Mouse (Mus musculus) CH12.LX (cell line): Measurements from ENCODE around the gene 4930442H23Rik. TPM values are rescaled to one million over a fixed set of nuclear protein-coding genes. Genes with fewer than 3 reads are reported as not detected.

Experiments
- MAFK ChIP-seq: IDR thresholded peaks from 2 replicates; pipeline ENCODE4 v1.6.1; 2011; ENCODE audit warnings: low read length, improper control_type of control experiment; ENCODE audit not compliant: insufficient replicate concordance
- NELFE ChIP-seq: IDR thresholded peaks from 2 replicates; pipeline ENCODE4 v1.6.1; 2011; ENCODE audit warnings: low read depth, low read length, improper control_type of control experiment
- NRF1 ChIP-seq: IDR thresholded peaks from 2 replicates; pipeline ENCODE4 v1.6.1; 2014; ENCODE audit warnings: low read depth, mild to moderate bottlenecking, inconsistent platforms, low read length, improper control_type of control experiment, moderate library complexity
- PAX5 ChIP-seq: IDR thresholded peaks from 2 replicates; pipeline ENCODE4 v1.6.1; 2012; ENCODE audit warnings: low read length, inconsistent platforms, mixed read lengths
- RAD21 ChIP-seq: IDR thresholded peaks from 2 replicates; pipeline ENCODE4 v1.6.1; 2011; ENCODE audit warnings: low read depth, mild to moderate bottlenecking, low read length, improper control_type of control experiment, moderate library complexity
- RCOR1 ChIP-seq: conservative IDR thresholded peaks from 2 replicates; pipeline ENCODE4 v1.6.1; 2012; ENCODE audit warnings: low read depth, mild to moderate bottlenecking, inconsistent platforms, low read length, improper control_type of control experiment
- polyA plus RNA-seq: library from polyadenylated mRNA; unstranded; fragments of >175 nt; gene quantifications from 2 replicates; pipeline ENCODE4 v1.2.1, GENCODE M21; 2012; ENCODE audit warnings: low read depth; ENCODE audit not compliant: insufficient read length
- total RNA-seq, 2 experiments: library from RNA; depleted of rRNA; stranded (reverse); fragments of 300-350 nt in 1 of 2; fragments of >200 nt in 1 of 2; gene quantifications; 2 replicates each; pipeline ENCODE4 v1.2.3; 2012 to 2014

The 4930442H23Rik gene
- total and polyA plus RNA-seq, 3 experiments, result 0.27 TPM; not detected in 2

DNA sequence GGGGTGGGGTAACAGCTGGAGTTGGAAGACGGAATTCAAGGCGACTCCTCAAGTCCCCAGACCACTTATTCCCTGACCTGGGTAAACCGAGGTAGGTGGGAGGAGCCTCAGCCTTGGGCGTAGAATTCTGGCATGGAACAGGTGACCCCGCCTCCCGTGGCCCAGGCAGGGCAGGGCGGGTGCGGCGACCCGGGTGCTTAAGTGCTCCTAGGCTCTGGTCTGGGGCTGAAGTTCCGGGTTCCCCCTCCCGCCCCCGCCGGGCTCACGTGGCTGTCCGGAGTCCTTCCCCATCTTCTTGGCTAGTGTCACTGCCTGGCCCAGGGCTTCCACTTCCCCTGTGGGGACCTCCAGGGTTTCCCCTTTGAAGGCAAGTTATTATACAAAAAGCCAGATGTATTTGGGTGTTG, 49.5 kb downstream of the 4930442H23Rik start (continued):
- TF ChIP-seq RAD21 (no peak), RCOR1 (no peak), NRF1 (no peak), PAX5 (no peak), MAFK (no peak), NELFE (no peak)

Other genes with a start within 250 kb of the 4930442H23Rik start
Only the 20 nearest of the 30 such genes appear.
- not detected in 2 replicates for gene Diras1, start 158.2 kb downstream of the 4930442H23Rik start, total RNA-seq (2012; rRNA removed)
- gene Diras1, start 158.2 kb downstream of the 4930442H23Rik start, total RNA-seq (2014; rRNA removed), result not detected in 2 replicates
- gene Diras1, start 158.2 kb downstream of the 4930442H23Rik start, polyA plus RNA-seq, result not detected in 2 replicates
- gene Slc39a3, start 146.4 kb downstream of the 4930442H23Rik start, total RNA-seq (2012; rRNA removed), result 6.3 and 7.2 TPM in 2 replicates
- gene Slc39a3, start 146.4 kb downstream of the 4930442H23Rik start, total RNA-seq (2014; rRNA removed), result 3.5 and 3.9 TPM in 2 replicates
- 4.2 and 4.3 TPM in 2 replicates for gene Slc39a3, start 146.4 kb downstream of the 4930442H23Rik start, polyA plus RNA-seq
- gene Sgta, start 123.7 kb downstream of the 4930442H23Rik start, total RNA-seq (2012; rRNA removed), result 104 and 110 TPM in 2 replicates
- 61.1 and 67.6 TPM in 2 replicates for gene Sgta, start 123.7 kb downstream of the 4930442H23Rik start, total RNA-seq (2014; rRNA removed)
- 118 and 123 TPM in 2 replicates for gene Sgta, start 123.7 kb downstream of the 4930442H23Rik start, polyA plus RNA-seq
- gene Thop1, start 113.8 kb downstream of the 4930442H23Rik start, total RNA-seq (2012; rRNA removed), result 123 and 136 TPM in 2 replicates
- 70.9 and 81.1 TPM in 2 replicates for gene Thop1, start 113.8 kb downstream of the 4930442H23Rik start, total RNA-seq (2014; rRNA removed)
- gene Thop1, start 113.8 kb downstream of the 4930442H23Rik start, polyA plus RNA-seq, result 94.5 and 105 TPM in 2 replicates
- not detected in 2 replicates for gene Creb3l3, start 85.0 kb downstream of the 4930442H23Rik start, total RNA-seq (2012; rRNA removed)
- gene Creb3l3, start 85.0 kb downstream of the 4930442H23Rik start, total RNA-seq (2014; rRNA removed), result not detected in 2 replicates
- gene Creb3l3, start 85.0 kb downstream of the 4930442H23Rik start, polyA plus RNA-seq, result 0.13 TPM in 1 of 2 replicates, not detected in the other
- gene Map2k2, start 77.9 kb downstream of the 4930442H23Rik start, total RNA-seq (2012; rRNA removed), result 127 and 146 TPM in 2 replicates
- 67.2 and 79.2 TPM in 2 replicates for gene Map2k2, start 77.9 kb downstream of the 4930442H23Rik start, total RNA-seq (2014; rRNA removed)
- gene Map2k2, start 77.9 kb downstream of the 4930442H23Rik start, polyA plus RNA-seq, result 120 and 130 TPM in 2 replicates
- gene Zbtb7a, start 48.6 kb downstream of the 4930442H23Rik start, total RNA-seq (2012; rRNA removed), result 15.3 and 18.2 TPM in 2 replicates
- 3.0 TPM in 2 replicates for gene Zbtb7a, start 48.6 kb downstream of the 4930442H23Rik start, total RNA-seq (2014; rRNA removed)
- 20.1 and 21.3 TPM in 2 replicates for gene Zbtb7a, start 48.6 kb downstream of the 4930442H23Rik start, polyA plus RNA-seq
- 24.3 and 26.6 TPM in 2 replicates for gene Pias4, start 15.9 kb downstream of the 4930442H23Rik start, total RNA-seq (2012; rRNA removed)
- 13.6 and 15.3 TPM in 2 replicates for gene Pias4, start 15.9 kb downstream of the 4930442H23Rik start, total RNA-seq (2014; rRNA removed)
- gene Pias4, start 15.9 kb downstream of the 4930442H23Rik start, polyA plus RNA-seq, result 26.5 and 33.5 TPM in 2 replicates
- 3,382 and 4,660 TPM in 2 replicates for gene Eef2, start 7.2 kb downstream of the 4930442H23Rik start, total RNA-seq (2012; rRNA removed)
- 1,528 and 1,752 TPM in 2 replicates for gene Eef2, start 7.2 kb downstream of the 4930442H23Rik start, total RNA-seq (2014; rRNA removed)
- gene Eef2, start 7.2 kb downstream of the 4930442H23Rik start, polyA plus RNA-seq, result 2,532 and 2,649 TPM in 2 replicates
- gene Dapk3, start 844 bp downstream of the 4930442H23Rik start, total RNA-seq (2012; rRNA removed), result 43.9 and 46.2 TPM in 2 replicates
- gene Dapk3, start 844 bp downstream of the 4930442H23Rik start, total RNA-seq (2014; rRNA removed), result 25.4 and 27.5 TPM in 2 replicates
- 39.5 and 44.5 TPM in 2 replicates for gene Dapk3, start 844 bp downstream of the 4930442H23Rik start, polyA plus RNA-seq
- gene Nmrk2, start 18.2 kb upstream of the 4930442H23Rik start, total RNA-seq (2012; rRNA removed), result 0.08 TPM in 1 of 2 replicates, not detected in the other
- not detected in 2 replicates for gene Nmrk2, start 18.2 kb upstream of the 4930442H23Rik start, total RNA-seq (2014; rRNA removed)
- gene Nmrk2, start 18.2 kb upstream of the 4930442H23Rik start, polyA plus RNA-seq, result not detected in 2 replicates
- 0.08 and 0.17 TPM in 2 replicates for gene Atcay, start 47.0 kb upstream of the 4930442H23Rik start, total RNA-seq (2012; rRNA removed)
- gene Atcay, start 47.0 kb upstream of the 4930442H23Rik start, total RNA-seq (2014; rRNA removed), result 0.05 TPM in 1 of 2 replicates, not detected in the other
- gene Atcay, start 47.0 kb upstream of the 4930442H23Rik start, polyA plus RNA-seq, result 0.06 and 0.12 TPM in 2 replicates
- 5.5 and 13.5 TPM in 2 replicates for gene Zfr2, start 49.3 kb upstream of the 4930442H23Rik start, total RNA-seq (2012; rRNA removed)
- gene Zfr2, start 49.3 kb upstream of the 4930442H23Rik start, total RNA-seq (2014; rRNA removed), result 1.0 and 1.2 TPM in 2 replicates
- gene Zfr2, start 49.3 kb upstream of the 4930442H23Rik start, polyA plus RNA-seq, result 2.4 and 2.7 TPM in 2 replicates
- 2.9 and 3.9 TPM in 2 replicates for gene Matk, start 69.1 kb upstream of the 4930442H23Rik start, total RNA-seq (2012; rRNA removed)
- 4.9 and 5.2 TPM in 2 replicates for gene Matk, start 69.1 kb upstream of the 4930442H23Rik start, total RNA-seq (2014; rRNA removed)
- gene Matk, start 69.1 kb upstream of the 4930442H23Rik start, polyA plus RNA-seq, result 2.1 and 2.5 TPM in 2 replicates
- 128 and 140 TPM in 2 replicates for gene Mrpl54, start 83.1 kb upstream of the 4930442H23Rik start, total RNA-seq (2012; rRNA removed)
- 131 and 167 TPM in 2 replicates for gene Mrpl54, start 83.1 kb upstream of the 4930442H23Rik start, total RNA-seq (2014; rRNA removed)
- 104 and 120 TPM in 2 replicates for gene Mrpl54, start 83.1 kb upstream of the 4930442H23Rik start, polyA plus RNA-seq
- 104 and 149 TPM in 2 replicates for gene Apba3, start 83.1 kb upstream of the 4930442H23Rik start, total RNA-seq (2012; rRNA removed)
- gene Apba3, start 83.1 kb upstream of the 4930442H23Rik start, total RNA-seq (2014; rRNA removed), result 40.2 and 43.4 TPM in 2 replicates
- gene Apba3, start 83.1 kb upstream of the 4930442H23Rik start, polyA plus RNA-seq, result 43.2 and 47.4 TPM in 2 replicates
- 4.8 and 7.2 TPM in 2 replicates for gene Tjp3, start 107.7 kb upstream of the 4930442H23Rik start, total RNA-seq (2012; rRNA removed)
- gene Tjp3, start 107.7 kb upstream of the 4930442H23Rik start, total RNA-seq (2014; rRNA removed), result 0.42 TPM in 1 of 2 replicates, not detected in the other
- gene Tjp3, start 107.7 kb upstream of the 4930442H23Rik start, polyA plus RNA-seq, result 0.76 and 0.97 TPM in 2 replicates
- 12.6 and 17.9 TPM in 2 replicates for gene Pip5k1c, start 109.1 kb upstream of the 4930442H23Rik start, total RNA-seq (2012; rRNA removed)
- gene Pip5k1c, start 109.1 kb upstream of the 4930442H23Rik start, total RNA-seq (2014; rRNA removed), result 11.4 and 11.7 TPM in 2 replicates
- 46.7 and 51.4 TPM in 2 replicates for gene Pip5k1c, start 109.1 kb upstream of the 4930442H23Rik start, polyA plus RNA-seq
- gene Cactin, start 137.3 kb upstream of the 4930442H23Rik start, total RNA-seq (2012; rRNA removed), result 34.6 and 39.7 TPM in 2 replicates
- 19.9 and 21.4 TPM in 2 replicates for gene Cactin, start 137.3 kb upstream of the 4930442H23Rik start, total RNA-seq (2014; rRNA removed)
- 39.3 and 39.5 TPM in 2 replicates for gene Cactin, start 137.3 kb upstream of the 4930442H23Rik start, polyA plus RNA-seq
- 0.13 and 0.21 TPM in 2 replicates for gene Tbxa2r, start 144.9 kb upstream of the 4930442H23Rik start, total RNA-seq (2012; rRNA removed)
- 0.12 TPM in 1 of 2 replicates, not detected in the other for gene Tbxa2r, start 144.9 kb upstream of the 4930442H23Rik start, total RNA-seq (2014; rRNA removed)
- gene Tbxa2r, start 144.9 kb upstream of the 4930442H23Rik start, polyA plus RNA-seq, result 0.23 and 0.30 TPM in 2 replicates